Mouse (Mus musculus) embryonic facial prominence, embryonic 11.5 days (tissue): ENCODE data around the gene Zfp119a. TPM values are rescaled to one million over a fixed set of nuclear protein-coding genes. Genes with fewer than 3 reads are reported as not detected.
"Not testable (repeated sequence)": the region's sequence is repeated elsewhere in the genome, so short reads cannot be mapped to it uniquely, and the experiment has no call there.

Experiments
- ATAC-seq: fragments of 200-750 bp; cut with Nextera tagmentation; replicated peaks from 2 replicates; pipeline ENCODE4 v1.8.0; 2017; ENCODE audit warnings: low read depth; ENCODE audit not compliant: insufficient number of reproducible peaks, low FRiP score, low TSS enrichment
- DNase-seq: peaks from one replicate; pipeline ENCODE4 v3.0.0-alpha.2; 2015; ENCODE audit warnings: low spot score
- H3K27ac ChIP-seq: fragments of 300-500 bp; sonication (generic); replicated peaks from 2 replicates; pipeline ENCODE4 v1.5.1; 2014; ENCODE audit warnings: mild to moderate bottlenecking, low read depth, low read length, control low read depth
- H3K27me3 ChIP-seq: fragments of 300-500 bp; sonication (generic); 2 replicates; pipeline ENCODE4 v1.6.1; 2014; ENCODE audit warnings: mild to moderate bottlenecking, low read length, moderate library complexity, mixed read lengths; ENCODE audit not compliant: control insufficient read depth, insufficient read depth
- H3K36me3 ChIP-seq: fragments of 300-500 bp; sonication (generic); replicated peaks from 2 replicates; pipeline ENCODE4 v1.6.1; 2014; ENCODE audit warnings: low read depth, mild to moderate bottlenecking, low read length, moderate library complexity, mixed read lengths; ENCODE audit not compliant: control insufficient read depth, insufficient read depth
- H3K4me1 ChIP-seq: fragments of 300-500 bp; sonication (generic); 2 replicates; pipeline ENCODE4 v1.6.1; 2014; ENCODE audit warnings: low read length, mixed read lengths; ENCODE audit not compliant: control insufficient read depth, insufficient read depth
- H3K4me2 ChIP-seq: fragments of 300-500 bp; sonication (generic); 2 replicates; pipeline ENCODE4 v1.6.1; 2014; ENCODE audit warnings: low read depth, mild to moderate bottlenecking, control low read depth, low read length, moderate library complexity
- H3K4me3 ChIP-seq: fragments of 300-500 bp; sonication (generic); 2 replicates; pipeline ENCODE4 v1.5.1; 2014; ENCODE audit warnings: low read depth, low read length, control low read depth
- H3K9ac ChIP-seq: fragments of 300-500 bp; sonication (generic); replicated peaks from 2 replicates; pipeline ENCODE4 v1.6.1; 2014; ENCODE audit warnings: mild to moderate bottlenecking, control low read depth, low read length
- H3K9me3 ChIP-seq: fragments of 300-500 bp; sonication (generic); replicated peaks from 2 replicates; pipeline ENCODE4 v1.6.1; 2016; ENCODE audit warnings: mild to moderate bottlenecking, low read length, inconsistent platforms, mixed read lengths; ENCODE audit not compliant: control insufficient read depth
- WGBS: fragments of 180-500 bp; shearing (Covaris S2); extraction: QIAGEN DNeasy Blood & Tissue Kit; methylation state at CpG from one replicate; pipeline ENCODE4 v1.1.7; 2014; 5-methylcytosine and 5-hydroxymethylcytosine counted together
- polyA plus RNA-seq: library from polyadenylated mRNA; unstranded; fragments of >200 nt; fragmentation: Nextera tagmentation; extraction: Ambion mirVana; gene quantifications from 2 replicates; pipeline ENCODE4 v1.2.1, GENCODE M21; 2014

Zfp119a gene
- polyA plus RNA-seq = 9.5 and 10.4 TPM in 2 replicates

- not testable (repeated sequence) for H3K4me1 ChIP-seq, H3K9me3 ChIP-seq, H3K27me3 ChIP-seq, H3K36me3 ChIP-seq
- Histone ChIP-seq H3K4me2 (peak within 1 kb of the TSS; percentile 48), H3K4me3 (peak within 1 kb of the TSS; percentile 48), H3K9ac (peak within 1 kb of the TSS; percentile 59), H3K27ac (peak within 1 kb of the TSS; percentile 47; the same call in 1 of the 2 replicates)
- peak; percentile 84 for DNase-seq
- peak; percentile 100 for ATAC-seq
- under 1% methylated on average over 37 of the region's 53 CpGs for whole genome bisulfite sequencing
Measured at GRCm38 (mm10) chr17:55878636-55879369, at the start of gene Zfp119a. Gene Zfp119a, minus strand, starts transcription at chr17:55878930.

- H3K36me3 ChIP-seq = no peaks in the 10 kb centered on the region
- H3K9me3 ChIP-seq = no peaks in the 10 kb centered on the region
- no peak for ATAC-seq
Measured at GRCm38 (mm10) chr17:55906669-55907068, 27.9 kb upstream of the Zfp119a start.

GRCm38 (mm10) chr17:55904131-55904530 lies 25.4 kb upstream of the Zfp119a start:
- H3K4me3 ChIP-seq = no peak overlapping the region
- H3K27me3 ChIP-seq = no peaks in the 10 kb centered on the region
- H3K4me1 ChIP-seq = no peaks in the 10 kb centered on the region
- H3K9me3 ChIP-seq = no peaks in the 10 kb centered on the region
- no peak overlapping the region for H3K27ac ChIP-seq
- no peaks in the 10 kb centered on the region for H3K36me3 ChIP-seq
- ATAC-seq (no peak), DNase-seq (no peak)
- H3K9ac ChIP-seq = no peak overlapping the region
- WGBS = 75% methylated on average over 6 of the region's 6 CpGs
- no peak overlapping the region for H3K4me2 ChIP-seq

More at GRCm38 (mm10) chr17:55906669-55907068, 27.9 kb upstream of the Zfp119a start:
- H3K27me3 ChIP-seq = no peaks in the 10 kb centered on the region
- no peak for DNase-seq
- H3K4me2 ChIP-seq = no peak overlapping the region
- no peak overlapping the region for H3K9ac ChIP-seq
- no peak overlapping the region for H3K4me3 ChIP-seq
- H3K27ac ChIP-seq = no peak overlapping the region
- H3K4me1 ChIP-seq = no peaks in the 10 kb centered on the region

- no peaks in the 10 kb centered on the region for H3K9me3 ChIP-seq
- WGBS = 87% methylated on average over 1 of the region's 1 CpGs
- no peak overlapping the region for H3K4me3 ChIP-seq
- DNase-seq = no peak
- H3K9ac ChIP-seq = no peak overlapping the region
- H3K4me1 ChIP-seq = no peaks in the 10 kb centered on the region
- no peaks in the 10 kb centered on the region for H3K36me3 ChIP-seq
- no peak overlapping the region for H3K4me2 ChIP-seq
- no peaks in the 10 kb centered on the region for H3K27me3 ChIP-seq
- no peak for ATAC-seq
- H3K27ac ChIP-seq = no peak overlapping the region
Measured at GRCm38 (mm10) chr17:55903687-55904086, 25.0 kb upstream of the Zfp119a start.

GRCm38 (mm10) chr17:55903087-55903486 lies 24.4 kb upstream of the Zfp119a start:
- Histone ChIP-seq H3K9ac (no peak overlapping the region), H3K27me3 (no peaks in the 10 kb centered on the region), H3K27ac (no peak overlapping the region), H3K4me2 (no peak overlapping the region), H3K4me1 (no peaks in the 10 kb centered on the region), H3K4me3 (no peak overlapping the region), H3K36me3 (no peaks in the 10 kb centered on the region; the same call in 1 of the 2 replicates), H3K9me3 (no peaks in the 10 kb centered on the region)
- WGBS = 84% methylated on average over 2 of the region's 2 CpGs
- ATAC-seq = no peak
- DNase-seq = no peak

GRCm38 (mm10) chr17:55892406-55892955 lies 13.8 kb upstream of the Zfp119a start:
- H3K4me1 ChIP-seq, DNase-seq, H3K9ac ChIP-seq, H3K9me3 ChIP-seq, H3K36me3 ChIP-seq, ATAC-seq, H3K27ac ChIP-seq, H3K27me3 ChIP-seq: not testable (repeated sequence)
- WGBS = 16% methylated on average over 6 of the region's 8 CpGs
- peak overlapping the region; percentile 19; the same call in 1 of the 2 replicates for H3K4me2 ChIP-seq
- H3K4me3 ChIP-seq = peak overlapping the region; percentile 42

GRCm38 (mm10) chr17:55884912-55885311 lies 6.2 kb upstream of the Zfp119a start:
- no peak overlapping the region for H3K9ac ChIP-seq
- H3K36me3 ChIP-seq = no peaks in the 10 kb centered on the region
- H3K4me3 ChIP-seq = no peak overlapping the region
- H3K27me3 ChIP-seq = no peaks in the 10 kb centered on the region
- 57% methylated on average over 2 of the region's 2 CpGs for WGBS
- no peaks in the 10 kb centered on the region for H3K4me1 ChIP-seq
- no peak for DNase-seq
- no peak overlapping the region for H3K4me2 ChIP-seq
- no peak overlapping the region for H3K27ac ChIP-seq
- H3K9me3 ChIP-seq = no peaks in the 10 kb centered on the region
- no peak for ATAC-seq

- Histone ChIP-seq H3K9me3 (no peaks in the 10 kb centered on the region), H3K4me2 (no peak overlapping the region), H3K36me3 (no peaks in the 10 kb centered on the region), H3K9ac (no peak overlapping the region), H3K4me3 (no peak overlapping the region), H3K27ac (no peak overlapping the region), H3K27me3 (no peaks in the 10 kb centered on the region), H3K4me1 (no peaks in the 10 kb centered on the region)
- DNase-seq = no peak
- WGBS = 55% methylated on average over 2 of the region's 2 CpGs
- ATAC-seq = no peak
Measured at GRCm38 (mm10) chr17:55883631-55884030, 4.9 kb upstream of the Zfp119a start.
